Mouse (Mus musculus): ENCODE results near the gene Mpzl2.

- no peak for TF ChIP-seq EP300 (optimal IDR thresholded peaks at IDR 0.05)
- no peak for TF ChIP-seq CTCF (IDR thresholded peaks at IDR 0.05; ENCODE audit: low read depth)
Observed at GRCm38 (mm10) chr9:44996590-44996989, 43.0 kb upstream of the Mpzl2 start.
